Mouse (Mus musculus) limb, embryonic 10.5 days (tissue): ENCODE results near the gene Ddost. TPM values are rescaled to one million over a fixed set of nuclear protein-coding genes. Genes with fewer than 3 reads are reported as not detected.

Experiments
- DNase-seq: peaks from one replicate; pipeline ENCODE4 v3.0.0-alpha.2; 2017; ENCODE audit warnings: low spot score
- H3K27ac ChIP-seq: fragments of 300-500 bp; sonication (generic); 2 replicates; pipeline ENCODE4 v1.5.1; 2016; ENCODE audit warnings: mild to moderate bottlenecking
- H3K27me3 ChIP-seq: fragments of 300-500 bp; sonication (generic); 2 replicates; pipeline ENCODE4 v1.6.1; 2016; ENCODE audit warnings: low read depth, mild to moderate bottlenecking; ENCODE audit not compliant: poor library complexity, severe bottlenecking
- H3K36me3 ChIP-seq: fragments of 300-500 bp; sonication (generic); 2 replicates; pipeline ENCODE4 v1.6.1; 2016; ENCODE audit warnings: mild to moderate bottlenecking, moderate library complexity
- H3K4me1 ChIP-seq: fragments of 300-500 bp; sonication (generic); 2 replicates; pipeline ENCODE4 v1.6.1; 2016
- H3K4me3 ChIP-seq: fragments of 300-500 bp; sonication (generic); 2 replicates; pipeline ENCODE4 v1.5.1; 2016; ENCODE audit warnings: mild to moderate bottlenecking, moderate library complexity
- H3K9me3 ChIP-seq: fragments of 300-500 bp; sonication (generic); replicated peaks from 2 replicates; pipeline ENCODE4 v1.6.1; 2016; ENCODE audit warnings: mild to moderate bottlenecking
- WGBS: fragments of 180-500 bp; shearing (Covaris S2); methylation state at CpG from one replicate; pipeline ENCODE4 v1.1.7; 2016; 5-methylcytosine and 5-hydroxymethylcytosine counted together
- polyA plus RNA-seq: library from polyadenylated mRNA; unstranded; fragments of >200 nt; fragmentation: Nextera tagmentation; extraction: Ambion mirVana; gene quantifications from 2 replicates; pipeline ENCODE4 v1.2.1, GENCODE M21; 2016

Ddost gene
- polyA plus RNA-seq, 1 experiment from 2014 or later, result 311 TPM

DNA sequence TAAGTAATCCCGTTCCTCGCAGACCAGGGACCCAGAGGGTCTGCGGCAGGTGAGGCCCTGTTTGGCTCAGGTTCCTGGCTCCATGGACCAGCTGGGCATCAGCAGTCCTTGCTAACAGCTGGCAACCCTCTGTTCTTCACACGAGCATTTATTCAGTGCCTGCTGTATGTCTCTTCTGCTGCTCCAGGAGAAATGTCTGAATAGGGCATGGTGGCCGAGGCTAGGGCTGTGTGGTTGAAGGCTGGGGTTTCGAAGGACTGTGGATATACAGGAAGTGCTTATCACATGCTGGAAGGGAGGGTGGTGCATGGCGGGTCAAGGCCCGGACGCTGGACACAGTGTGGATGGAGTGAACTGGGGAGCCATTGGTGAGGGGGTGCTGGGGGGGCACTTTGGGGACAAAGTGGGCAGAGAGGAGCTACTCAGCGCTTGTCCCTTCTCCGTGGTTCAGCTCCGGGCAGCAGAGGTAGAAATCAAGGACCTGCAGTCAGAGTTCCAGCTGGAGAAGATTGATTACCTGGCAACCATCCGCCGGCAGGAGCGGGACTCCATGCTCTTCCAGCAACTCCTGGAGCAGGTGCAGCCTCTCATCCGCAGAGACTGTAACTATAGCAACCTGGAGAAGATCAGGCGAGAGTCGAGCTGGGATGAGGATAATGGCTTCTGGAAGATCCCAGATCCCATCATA is 11.1 kb upstream of the Ddost start:
- 84% methylated on average over 18 of the region's 18 CpGs for WGBS
- Histone ChIP-seq H3K36me3 (no peaks in the 10 kb centered on the region), H3K9me3 (no peaks in the 10 kb centered on the region), H3K27ac (no peak overlapping the region), H3K4me3 (no peak overlapping the region), H3K4me1 (peaks cover 6% of the 10 kb centered on the region; the same call in 1 of the 2 replicates), H3K27me3 (no peaks in the 10 kb centered on the region)
- DNase-seq, result no peak

DNA sequence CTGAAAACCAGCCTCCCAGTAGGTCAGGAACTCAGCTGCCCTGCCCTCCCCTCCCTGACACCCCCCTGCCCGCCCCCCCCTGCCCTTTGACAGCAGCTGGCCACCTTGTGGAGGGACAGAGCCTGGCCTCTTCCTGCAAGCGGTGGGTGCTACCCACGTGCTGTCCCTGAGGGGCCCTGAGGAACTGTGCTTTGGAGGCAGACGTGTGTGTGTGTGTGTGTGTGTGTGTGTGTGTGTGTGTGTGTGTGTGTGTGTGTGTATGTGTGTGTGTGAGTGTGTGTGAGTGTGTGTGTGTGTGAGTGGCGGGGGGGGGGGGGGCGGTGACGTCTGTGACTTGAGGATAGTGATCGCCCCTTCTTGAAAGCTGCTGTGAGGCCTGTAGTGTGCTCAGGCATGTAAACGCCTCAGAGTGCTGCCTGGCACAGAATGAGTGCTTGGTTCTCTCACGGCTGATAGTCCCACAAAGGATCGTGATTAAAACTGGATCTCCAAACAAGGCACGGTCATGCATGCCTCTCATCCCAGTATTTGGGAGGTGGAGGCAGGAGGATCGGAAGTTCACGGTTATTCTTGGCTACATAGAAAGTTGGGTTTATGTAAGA is 10.5 kb upstream of the Ddost start:
- WGBS, result 90% methylated on average over 11 of the region's 14 CpGs
- Histone ChIP-seq H3K27me3 (no peaks in the 10 kb centered on the region), H3K9me3 (no peaks in the 10 kb centered on the region)

DNA sequence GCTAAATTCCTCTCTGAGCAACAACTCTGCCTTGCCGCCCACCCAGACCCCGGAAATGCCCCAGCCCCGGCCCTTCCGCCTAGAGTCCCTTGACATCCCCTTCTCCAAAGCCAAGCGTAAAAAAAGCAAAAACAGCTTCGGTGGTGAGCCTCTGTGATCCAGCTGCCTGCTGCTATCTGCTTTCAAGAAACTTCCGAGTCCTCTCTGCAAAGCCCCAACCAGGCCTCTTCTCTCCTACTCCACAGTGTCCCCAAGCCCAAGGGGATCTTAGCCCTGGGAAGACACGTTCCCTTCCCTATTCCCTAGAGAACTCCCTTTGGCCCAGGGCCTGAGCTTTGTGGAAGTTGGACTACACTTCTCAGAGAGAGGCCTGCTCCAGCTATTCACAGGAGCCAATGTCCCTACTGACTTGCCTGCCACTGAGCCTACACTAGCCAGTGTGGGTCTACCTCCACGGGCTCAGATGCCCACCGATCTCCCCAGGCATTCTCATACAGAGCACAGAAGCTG is 3.2 kb upstream of the Ddost start:
- WGBS, result 89% methylated on average over 10 of the region's 10 CpGs
- H3K36me3 ChIP-seq, result 0 out of 2 replicates have a peak, but pooled peaks cover under 1% of the 10 kb centered on the region
- H3K4me3 ChIP-seq, result no peak overlapping the region
- no peak for DNase-seq
- no peaks in the 10 kb centered on the region for H3K9me3 ChIP-seq
- peaks cover 20% of the 10 kb centered on the region for H3K4me1 ChIP-seq
- H3K27me3 ChIP-seq, result no peaks in the 10 kb centered on the region
- no peak overlapping the region for H3K27ac ChIP-seq

More for the DNA sequence above, 10.5 kb upstream of the Ddost start:
- Histone ChIP-seq H3K27ac (no peak overlapping the region), H3K4me3 (no peak overlapping the region), H3K4me1 (peaks cover 6% of the 10 kb centered on the region; the same call in 1 of the 2 replicates), H3K36me3 (no peaks in the 10 kb centered on the region)
- no peak for DNase-seq

DNA sequence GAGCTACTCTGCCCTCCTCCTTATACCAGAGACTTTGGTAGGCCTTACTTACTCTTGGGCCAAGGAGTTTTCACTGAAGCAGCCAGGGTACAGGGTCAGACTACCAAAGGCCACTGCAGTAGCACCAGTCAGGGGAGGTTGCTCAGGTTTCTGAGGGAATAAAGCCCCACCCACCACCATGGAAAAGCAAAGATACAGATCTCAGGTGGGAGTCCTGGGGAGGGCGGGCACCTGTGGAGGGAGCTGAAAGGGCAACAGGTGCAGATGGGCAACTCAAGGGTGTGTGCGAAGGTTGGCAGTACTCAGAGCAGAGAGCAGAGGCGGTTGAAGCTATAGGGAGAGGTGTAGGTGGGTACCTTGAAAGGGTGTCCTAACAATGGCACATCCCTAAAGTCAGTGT is 1.5 kb upstream of the Ddost start:
- H3K36me3 ChIP-seq, result peaks cover 17% of the 10 kb centered on the region
- DNase-seq, result no peak
- no peaks in the 10 kb centered on the region for H3K27me3 ChIP-seq
- no peaks in the 10 kb centered on the region for H3K9me3 ChIP-seq
- H3K4me3 ChIP-seq, result 0 out of 2 replicates have a peak overlapping the region, but pooled peaks have one; percentile 99
- 87% methylated on average over 3 of the region's 3 CpGs for WGBS
- H3K27ac ChIP-seq, result no peak overlapping the region
- peaks cover 20% of the 10 kb centered on the region for H3K4me1 ChIP-seq

DNA sequence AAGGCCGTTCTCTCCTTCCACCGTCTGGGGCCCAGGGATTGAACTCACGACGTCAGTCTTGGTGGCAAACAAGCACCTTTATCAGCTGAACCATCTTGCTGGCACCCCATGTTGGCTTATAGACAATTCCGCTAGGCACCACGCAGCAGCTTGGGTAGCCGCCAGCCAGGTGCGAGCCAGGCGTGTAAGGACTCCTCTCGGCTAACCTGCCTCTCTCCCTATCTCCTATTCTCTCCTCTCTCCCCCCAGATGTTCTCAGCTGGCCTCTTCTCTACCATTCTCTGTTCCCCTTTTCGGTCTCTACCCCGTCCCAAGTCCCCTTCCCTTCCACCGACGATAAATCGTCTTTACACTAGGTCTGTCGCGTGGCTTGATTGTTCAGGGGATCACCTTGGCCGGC is 788 bp upstream of the Ddost start:
- Histone ChIP-seq H3K27me3 (no peaks in the 10 kb centered on the region), H3K4me1 (peaks cover 20% of the 10 kb centered on the region), H3K4me3 (peak overlapping the region; percentile 99), H3K9me3 (no peaks in the 10 kb centered on the region), H3K36me3 (peaks cover 24% of the 10 kb centered on the region), H3K27ac (peak overlapping the region; percentile 91)
- DNase-seq, result no peak
- 17% methylated on average over 18 of the region's 18 CpGs for WGBS

DNA sequence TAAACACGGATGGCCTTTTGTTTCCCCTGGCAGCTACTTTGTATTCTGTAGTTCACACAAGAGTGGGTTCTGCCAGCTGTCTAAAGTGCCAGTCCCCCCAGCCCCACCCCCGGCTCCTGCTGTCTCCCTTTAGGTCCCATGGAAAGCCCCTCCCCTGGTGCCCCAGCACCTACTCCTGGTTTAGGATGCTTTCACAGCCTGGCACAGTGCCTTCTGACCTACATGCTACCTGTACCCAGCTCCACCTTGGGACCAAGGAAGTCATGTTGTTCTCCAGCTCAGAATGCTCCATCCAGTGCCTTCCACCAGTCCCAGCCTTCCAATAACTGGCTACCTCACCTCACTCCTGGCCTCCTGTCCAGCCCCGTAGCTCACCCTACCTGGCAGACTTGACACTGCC is 2.5 kb downstream of the Ddost start:
- 99% methylated on average over 3 of the region's 3 CpGs for WGBS
- Histone ChIP-seq H3K27ac (no peak overlapping the region), H3K27me3 (no peaks in the 10 kb centered on the region), H3K36me3 (peaks cover 57% of the 10 kb centered on the region), H3K4me1 (peaks cover 20% of the 10 kb centered on the region), H3K9me3 (no peaks in the 10 kb centered on the region), H3K4me3 (no peak overlapping the region)
- DNase-seq, result no peak

DNA sequence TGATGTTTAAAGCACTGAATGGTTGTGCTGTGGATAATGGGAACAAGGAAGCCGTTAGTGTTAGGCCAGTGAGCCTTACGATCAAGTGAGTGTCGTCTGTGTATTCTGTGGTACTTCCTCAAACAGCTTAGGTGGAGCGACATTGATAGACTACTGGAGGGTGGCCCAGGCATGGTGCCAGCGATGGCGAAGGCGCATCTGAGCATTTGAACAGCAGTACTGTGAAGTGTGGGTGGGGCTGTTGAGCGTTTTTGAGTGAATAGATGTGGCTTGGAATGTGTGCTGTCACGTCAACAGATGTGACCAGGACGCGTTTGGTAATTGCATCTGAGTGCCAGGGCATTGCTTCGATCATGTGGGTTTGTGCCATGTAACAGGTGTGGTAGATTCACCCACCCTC is 3.2 kb downstream of the Ddost start:
- no peaks in the 10 kb centered on the region for H3K9me3 ChIP-seq
- H3K36me3 ChIP-seq, result peaks cover 64% of the 10 kb centered on the region
- no peaks in the 10 kb centered on the region for H3K27me3 ChIP-seq
- DNase-seq, result no peak
- H3K4me3 ChIP-seq, result no peak overlapping the region
- peaks cover 20% of the 10 kb centered on the region for H3K4me1 ChIP-seq
- no peak overlapping the region for H3K27ac ChIP-seq
- WGBS, result 94% methylated on average over 12 of the region's 12 CpGs

DNA sequence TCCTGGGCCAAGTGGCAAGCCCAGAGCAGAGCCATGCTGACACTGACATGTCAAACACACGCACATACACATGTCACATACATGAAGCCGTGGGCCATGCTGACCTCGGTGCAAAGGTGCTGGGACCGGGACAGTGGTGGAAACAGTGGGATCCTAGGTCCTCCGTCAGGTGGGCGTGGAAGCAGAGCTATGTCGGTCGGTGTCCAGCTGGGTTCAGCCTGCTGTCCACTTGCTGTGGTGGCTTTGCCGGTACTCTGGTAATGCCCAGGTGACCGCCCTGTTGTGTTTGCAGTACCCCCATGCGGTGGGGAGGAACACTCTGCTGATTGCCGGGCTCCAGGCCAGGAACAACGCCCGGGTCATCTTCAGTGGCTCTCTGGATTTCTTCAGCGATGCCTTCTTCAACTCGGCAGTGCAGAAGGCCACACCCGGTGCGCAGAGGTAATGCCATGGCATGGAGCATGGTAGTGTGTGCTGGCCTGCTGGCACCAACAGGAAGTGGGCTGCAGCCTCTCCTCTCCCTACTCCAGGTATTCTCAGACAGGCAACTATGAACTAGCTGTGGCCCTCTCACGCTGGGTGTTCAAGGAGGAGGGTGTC is 5.9 kb downstream of the Ddost start:
- no peak for DNase-seq
- no peaks in the 10 kb centered on the region for H3K27me3 ChIP-seq
- H3K4me3 ChIP-seq, result no peak overlapping the region
- peaks cover 91% of the 10 kb centered on the region for H3K36me3 ChIP-seq
- no peaks in the 10 kb centered on the region for H3K9me3 ChIP-seq
- 95% methylated on average over 19 of the region's 19 CpGs for WGBS
- peaks cover 7% of the 10 kb centered on the region for H3K4me1 ChIP-seq
- H3K27ac ChIP-seq, result no peak overlapping the region

DNA sequence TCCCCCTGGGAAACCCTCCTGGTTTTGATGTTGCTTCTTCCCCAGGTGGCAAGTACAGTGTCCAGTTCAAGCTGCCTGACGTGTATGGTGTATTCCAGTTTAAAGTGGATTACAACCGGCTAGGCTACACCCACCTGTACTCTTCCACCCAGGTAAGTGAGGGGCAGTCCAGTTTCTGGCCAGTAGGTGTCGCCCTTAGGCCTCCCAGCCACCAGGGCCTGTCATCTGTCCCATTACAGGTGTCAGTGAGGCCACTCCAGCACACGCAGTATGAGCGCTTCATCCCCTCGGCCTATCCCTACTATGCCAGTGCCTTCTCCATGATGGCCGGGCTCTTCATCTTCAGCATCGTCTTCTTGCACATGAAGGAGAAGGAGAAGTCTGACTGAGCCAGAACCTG is 7.1 kb downstream of the Ddost start:
- peak; percentile 48 for DNase-seq
- H3K4me3 ChIP-seq, result no peak overlapping the region
- H3K27me3 ChIP-seq, result no peaks in the 10 kb centered on the region
- no peaks in the 10 kb centered on the region for H3K9me3 ChIP-seq
- no peak overlapping the region for H3K27ac ChIP-seq
- peaks cover 100% of the 10 kb centered on the region for H3K36me3 ChIP-seq
- 73% methylated on average over 8 of the region's 8 CpGs for WGBS
- no peaks in the 10 kb centered on the region for H3K4me1 ChIP-seq

DNA sequence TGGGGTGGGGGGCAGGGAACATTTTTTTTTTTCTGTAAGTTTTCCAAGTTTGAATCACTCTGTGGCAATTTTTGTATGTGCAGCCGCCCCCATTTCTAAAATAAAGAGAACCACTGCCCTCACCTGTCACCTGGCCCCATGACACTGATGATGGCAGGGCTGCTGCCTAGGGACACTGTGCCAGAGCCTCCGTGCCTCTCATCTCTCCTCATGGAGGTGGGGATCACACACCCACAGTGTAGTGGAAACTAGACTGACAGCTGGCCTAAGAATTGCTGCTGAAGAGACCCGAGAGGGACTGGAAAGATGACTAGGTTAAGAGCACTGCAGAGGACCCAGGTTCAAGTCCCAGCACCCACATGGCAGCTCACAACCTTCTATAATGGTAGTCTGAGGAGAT is 7.6 kb downstream of the Ddost start:
- Histone ChIP-seq H3K27ac (no peak overlapping the region), H3K9me3 (no peaks in the 10 kb centered on the region), H3K36me3 (peaks cover 100% of the 10 kb centered on the region), H3K27me3 (no peaks in the 10 kb centered on the region), H3K4me1 (no peaks in the 10 kb centered on the region), H3K4me3 (no peak overlapping the region)
- DNase-seq, result no peak
- WGBS, result 94% methylated on average over 3 of the region's 3 CpGs

DNA sequence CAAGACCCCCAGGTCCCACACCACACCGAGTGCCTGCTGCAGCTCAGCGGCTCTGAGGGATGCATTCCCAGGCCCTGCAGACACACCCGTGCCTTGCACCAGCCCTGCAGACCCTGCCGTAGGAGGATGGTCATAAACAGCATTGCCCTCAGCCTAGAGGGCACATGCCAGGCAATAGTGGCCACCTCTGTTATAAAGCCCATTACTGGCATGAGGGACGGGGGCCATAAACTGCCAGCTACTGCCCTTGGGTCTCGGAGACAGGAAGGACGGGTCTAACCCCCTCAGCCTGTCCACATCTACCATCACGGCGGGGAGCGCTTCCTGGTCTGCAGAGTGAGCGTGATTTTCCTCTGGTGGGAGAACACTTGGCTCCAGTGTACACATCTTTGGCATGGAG is 8.5 kb downstream of the Ddost start:
- no peak for DNase-seq
- H3K36me3 ChIP-seq, result peaks cover 100% of the 10 kb centered on the region
- WGBS, result 92% methylated on average over 11 of the region's 11 CpGs
- H3K27me3 ChIP-seq, result no peaks in the 10 kb centered on the region
- no peak overlapping the region for H3K27ac ChIP-seq
- H3K4me1 ChIP-seq, result no peaks in the 10 kb centered on the region
- H3K4me3 ChIP-seq, result no peak overlapping the region
- H3K9me3 ChIP-seq, result no peaks in the 10 kb centered on the region

DNA sequence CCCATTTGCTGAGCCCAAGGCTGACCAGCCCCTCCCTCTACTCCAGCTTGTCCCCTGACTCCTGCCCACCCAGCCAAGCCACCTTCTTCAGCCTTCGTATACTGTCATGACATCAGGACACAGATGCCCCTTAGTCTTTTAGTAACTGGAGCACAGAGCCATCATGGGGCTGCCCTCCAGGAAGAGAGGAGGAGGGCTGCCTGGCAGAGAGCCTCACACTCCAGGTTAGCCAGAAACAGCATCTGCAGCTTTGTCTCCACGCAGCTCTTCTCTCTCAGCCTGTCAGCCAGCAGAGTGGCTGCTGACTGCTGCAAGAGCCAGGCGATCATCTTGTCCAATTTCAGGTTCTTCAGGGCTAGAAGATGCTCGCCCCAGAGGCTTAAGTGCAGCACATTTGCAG is 9.3 kb downstream of the Ddost start:
- H3K27ac ChIP-seq, result no peak overlapping the region
- H3K4me1 ChIP-seq, result no peaks in the 10 kb centered on the region
- WGBS, result 89% methylated on average over 4 of the region's 4 CpGs
- no peak overlapping the region for H3K4me3 ChIP-seq
- no peaks in the 10 kb centered on the region for H3K9me3 ChIP-seq
- no peaks in the 10 kb centered on the region for H3K27me3 ChIP-seq
- peaks cover 93% of the 10 kb centered on the region for H3K36me3 ChIP-seq
- no peak for DNase-seq

DNA sequence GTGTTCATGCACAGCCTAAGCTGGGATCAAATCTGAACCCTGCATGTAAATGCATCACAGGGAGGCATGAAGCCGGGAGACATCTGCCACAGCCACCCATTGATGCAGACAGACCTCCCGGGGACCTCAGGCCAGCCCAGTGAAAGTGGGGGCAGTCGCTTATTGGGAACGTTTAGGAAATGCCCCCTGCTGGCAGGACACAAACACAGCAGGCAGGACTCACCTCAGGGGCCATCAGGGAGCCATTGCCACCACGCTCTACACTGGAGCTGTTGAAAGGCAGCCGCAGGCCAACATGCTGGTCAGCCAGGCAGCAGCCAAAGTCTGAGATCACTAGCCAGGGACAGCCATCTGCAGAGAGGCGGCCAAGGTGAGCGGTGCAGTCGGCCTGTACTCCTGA is 11.3 kb downstream of the Ddost start:
- H3K4me3 ChIP-seq, result no peak overlapping the region
- H3K27me3 ChIP-seq, result no peaks in the 10 kb centered on the region
- DNase-seq, result peak; percentile 44
- H3K9me3 ChIP-seq, result no peaks in the 10 kb centered on the region
- WGBS, result 76% methylated on average over 9 of the region's 9 CpGs
- no peaks in the 10 kb centered on the region for H3K4me1 ChIP-seq
- peaks cover 84% of the 10 kb centered on the region for H3K36me3 ChIP-seq
- no peak overlapping the region for H3K27ac ChIP-seq
